Mouse (Mus musculus) liver, postnatal 0 days (tissue): ENCODE measurements around the gene Stmnd1. TPM values are rescaled to one million over a fixed set of nuclear protein-coding genes. Genes with fewer than 3 reads are reported as not detected.

Experiments used
- ATAC-seq: fragments of 200-750 bp; cut with Nextera tagmentation; 2 replicates; pipeline ENCODE4 v1.8.0; 2017; ENCODE audit warnings: mild to moderate bottlenecking, moderate library complexity
- DNase-seq: peaks from one replicate; pipeline ENCODE4 v3.0.0-alpha.2; 2016
- H3K27ac ChIP-seq: fragments of 300-500 bp; sonication (generic); 2 replicates; pipeline ENCODE4 v1.5.1; 2014; ENCODE audit warnings: antibody characterized with exemption, moderate library complexity, mild to moderate bottlenecking, low read depth
- H3K27me3 ChIP-seq: fragments of 300-500 bp; sonication (generic); 2 replicates; pipeline ENCODE4 v1.6.1; 2014; ENCODE audit warnings: low read length, control low read depth, mixed read lengths; ENCODE audit not compliant: insufficient read depth
- H3K36me3 ChIP-seq: fragments of 300-500 bp; sonication (generic); replicated peaks from 2 replicates; pipeline ENCODE4 v1.6.1; 2014; ENCODE audit warnings: mild to moderate bottlenecking, control low read depth, low read length, moderate library complexity, mixed read lengths; ENCODE audit not compliant: insufficient read depth
- H3K4me1 ChIP-seq: fragments of 300-500 bp; sonication (generic); 2 replicates; pipeline ENCODE4 v1.6.1; 2014; ENCODE audit warnings: antibody characterized with exemption, mild to moderate bottlenecking, control low read depth; ENCODE audit not compliant: insufficient read depth
- H3K4me2 ChIP-seq: fragments of 300-500 bp; sonication (generic); 2 replicates; pipeline ENCODE4 v1.6.1; 2014; ENCODE audit warnings: low read depth, mild to moderate bottlenecking, low read length, moderate library complexity, mixed read lengths
- H3K4me3 ChIP-seq: fragments of 300-500 bp; sonication (generic); 2 replicates; pipeline ENCODE4 v1.5.1; 2014; ENCODE audit warnings: low read depth, low read length
- H3K9ac ChIP-seq: fragments of 300-500 bp; sonication (generic); replicated peaks from 2 replicates; pipeline ENCODE4 v1.6.1; 2014; ENCODE audit warnings: mild to moderate bottlenecking, moderate library complexity
- H3K9me3 ChIP-seq: fragments of 300-500 bp; sonication (generic); 2 replicates; pipeline ENCODE4 v1.6.1; 2016; ENCODE audit warnings: mild to moderate bottlenecking, control low read depth, low read length, mixed read lengths
- CTCF ChIP-seq: sonication (generic); IDR thresholded peaks from 2 replicates; pipeline ENCODE4 v1.5.1; 2016; ENCODE audit warnings: antibody characterized with exemption, low read depth
- EP300 ChIP-seq: IDR thresholded peaks from 2 replicates; pipeline ENCODE4 v1.6.1; 2016; ENCODE audit warnings: antibody characterized with exemption, low read depth, mild to moderate bottlenecking
- WGBS: fragments of 180-500 bp; shearing (Covaris S2); extraction: QIAGEN DNeasy Blood & Tissue Kit; methylation state at CpG from one replicate; pipeline ENCODE4 v1.1.7; 2014; ENCODE audit not compliant: insufficient replicate concordance; 5-methylcytosine and 5-hydroxymethylcytosine counted together
- polyA plus RNA-seq: library from polyadenylated mRNA; unstranded; fragments of >200 nt; fragmentation: Nextera tagmentation; extraction: Ambion mirVana; gene quantifications from 2 replicates; pipeline ENCODE4 v1.2.1, GENCODE M21; 2015

Stmnd1 gene
- polyA plus RNA-seq, 1 experiment from 2014 or later, result not detected

DNA sequence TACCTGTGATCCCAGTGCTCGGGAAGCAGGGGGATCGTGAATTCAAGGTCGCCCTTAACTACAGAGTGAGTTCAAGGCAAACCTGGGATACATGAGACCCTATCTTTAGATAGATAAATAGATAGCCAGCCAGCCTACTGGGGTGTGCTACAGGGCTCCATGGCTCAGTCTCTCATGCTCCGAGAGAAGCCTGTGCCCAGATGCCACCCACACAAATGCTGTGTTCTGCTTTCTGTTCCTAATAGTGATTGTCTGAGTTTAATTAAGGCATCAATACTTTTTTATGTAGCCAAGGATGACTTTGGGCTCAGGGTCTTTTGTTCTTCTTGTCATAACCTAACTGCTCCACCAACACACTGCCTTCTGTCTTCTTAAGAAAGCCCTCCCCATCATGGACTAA is 2.2 kb downstream of the Stmnd1 start:
- Histone ChIP-seq H3K4me1 (0 out of 2 replicates have a peak, but pooled peaks cover 3% of the 10 kb centered on the region), H3K27me3 (no peaks in the 10 kb centered on the region), H3K4me2 (no peak overlapping the region), H3K9me3 (no peaks in the 10 kb centered on the region), H3K9ac (no peak overlapping the region), H3K27ac (no peak overlapping the region), H3K36me3 (no peaks in the 10 kb centered on the region), H3K4me3 (no peak overlapping the region)
- 90% methylated on average over 4 of the region's 4 CpGs for WGBS
- ATAC-seq (no peak), DNase-seq (no peak)
- TF ChIP-seq CTCF (no peak), EP300 (no peak)

DNA sequence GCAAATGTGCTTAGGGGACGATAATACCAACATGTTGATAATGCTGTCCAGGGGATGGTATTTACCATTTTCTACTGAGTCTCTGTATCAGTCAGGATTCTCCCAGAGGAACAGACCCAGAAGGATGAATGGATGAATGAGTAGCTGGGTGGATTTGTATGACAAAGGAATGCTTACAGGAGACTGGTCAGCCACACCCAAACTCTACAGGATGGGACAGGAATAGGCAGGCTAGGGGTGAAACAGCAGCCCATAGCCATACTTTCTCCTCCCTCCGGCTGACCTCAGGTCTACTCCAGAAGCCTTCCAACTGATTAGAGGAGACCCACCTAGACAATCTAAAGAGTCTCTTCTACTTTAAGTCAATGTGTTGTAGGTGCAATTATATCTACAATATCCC is 9.0 kb downstream of the Stmnd1 start:
- H3K27me3 ChIP-seq, result no peaks in the 10 kb centered on the region
- DNase-seq (no peak), ATAC-seq (no peak)
- no peaks in the 10 kb centered on the region for H3K36me3 ChIP-seq
- H3K4me2 ChIP-seq, result no peak overlapping the region
- H3K4me3 ChIP-seq, result no peak overlapping the region
- H3K9me3 ChIP-seq, result no peaks in the 10 kb centered on the region
- TF ChIP-seq EP300, result no peak
- TF ChIP-seq CTCF, result no peak
- no peak overlapping the region for H3K9ac ChIP-seq
- no peak overlapping the region for H3K27ac ChIP-seq
- WGBS, result 78% methylated on average over 2 of the region's 2 CpGs
- H3K4me1 ChIP-seq, result no peaks in the 10 kb centered on the region

DNA sequence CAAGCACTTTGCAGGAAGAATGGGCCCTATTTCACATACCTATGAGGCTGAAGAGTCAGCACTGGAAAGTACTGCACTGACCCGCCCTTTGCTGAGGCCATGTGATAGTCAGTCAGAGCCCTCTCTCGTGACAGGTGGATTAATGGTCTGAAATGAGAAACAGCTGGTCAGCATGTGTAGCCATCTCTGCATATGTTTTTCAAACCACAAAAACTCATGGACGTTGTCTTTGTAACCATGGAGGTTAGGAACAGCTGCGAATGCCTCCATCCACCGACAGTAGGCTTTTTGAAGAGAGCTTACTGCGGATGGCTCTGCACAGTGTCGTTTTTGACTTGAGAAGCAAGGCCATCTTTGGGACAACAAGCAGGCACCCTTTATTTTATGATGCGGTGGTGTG is 14.3 kb downstream of the Stmnd1 start:
- no peak overlapping the region for H3K4me2 ChIP-seq
- no peak overlapping the region for H3K9ac ChIP-seq
- 64% methylated on average over 8 of the region's 8 CpGs for WGBS
- no peaks in the 10 kb centered on the region for H3K36me3 ChIP-seq
- H3K9me3 ChIP-seq, result no peaks in the 10 kb centered on the region
- ATAC-seq (no peak), DNase-seq (no peak)
- TF ChIP-seq CTCF (no peak), EP300 (no peak)
- H3K27ac ChIP-seq, result no peak overlapping the region
- no peaks in the 10 kb centered on the region for H3K27me3 ChIP-seq
- H3K4me3 ChIP-seq, result no peak overlapping the region
- H3K4me1 ChIP-seq, result no peaks in the 10 kb centered on the region

DNA sequence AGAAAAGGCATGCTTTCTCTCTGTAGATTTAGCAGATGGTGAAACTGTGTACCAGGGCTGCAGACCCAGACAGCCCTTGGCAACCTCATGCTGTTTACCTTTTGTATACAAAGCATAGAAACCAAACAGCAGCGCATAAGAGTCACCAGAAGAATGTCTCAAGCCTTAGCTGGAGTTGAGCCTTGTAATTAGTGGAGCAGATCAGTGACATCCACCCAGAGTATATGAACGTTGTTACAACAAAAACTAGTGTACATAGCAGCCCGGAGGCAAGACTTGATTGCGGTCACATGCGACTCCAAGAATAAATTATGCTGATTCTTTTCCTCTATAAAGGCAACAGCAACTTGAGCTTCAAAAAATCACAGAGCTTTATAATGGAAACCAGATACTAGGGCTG is 14.9 kb downstream of the Stmnd1 start:
- Histone ChIP-seq H3K9ac (no peak overlapping the region), H3K9me3 (no peaks in the 10 kb centered on the region), H3K36me3 (no peaks in the 10 kb centered on the region), H3K27ac (no peak overlapping the region), H3K4me3 (no peak overlapping the region), H3K4me2 (no peak overlapping the region), H3K27me3 (no peaks in the 10 kb centered on the region), H3K4me1 (no peaks in the 10 kb centered on the region)
- ATAC-seq (no peak), DNase-seq (no peak)
- no peak for TF ChIP-seq EP300
- 80% methylated on average over 5 of the region's 5 CpGs for WGBS

DNA sequence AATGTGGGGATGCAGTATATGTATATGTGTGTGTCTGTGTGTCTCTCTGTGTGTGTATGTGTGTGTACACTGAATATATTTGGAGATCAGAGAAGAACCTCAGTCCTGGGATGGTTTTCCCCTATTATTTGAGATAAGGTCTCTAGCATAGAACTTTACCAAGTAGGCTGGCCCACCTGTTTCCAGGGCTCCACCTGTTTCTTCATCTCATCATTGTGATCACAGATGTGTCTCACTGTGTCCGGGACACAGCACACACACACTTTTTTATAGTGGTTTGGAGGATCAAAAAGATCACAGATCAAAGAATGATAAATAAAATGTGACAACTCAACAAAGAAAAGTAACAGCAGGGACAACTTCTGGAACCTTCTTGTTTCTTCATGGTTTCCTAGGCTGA is 17.0 kb downstream of the Stmnd1 start:
- DNase-seq, result no peak
- Histone ChIP-seq H3K4me1 (peaks cover 5% of the 10 kb centered on the region), H3K27me3 (no peaks in the 10 kb centered on the region), H3K27ac (no peak overlapping the region), H3K4me3 (no peak overlapping the region), H3K36me3 (no peaks in the 10 kb centered on the region), H3K9ac (no peak overlapping the region), H3K9me3 (no peaks in the 10 kb centered on the region), H3K4me2 (no peak overlapping the region)
- TF ChIP-seq CTCF, result no peak
- TF ChIP-seq EP300, result no peak
- ATAC-seq, result no peak
- 67% methylated on average over 1 of the region's 1 CpGs for WGBS

DNA sequence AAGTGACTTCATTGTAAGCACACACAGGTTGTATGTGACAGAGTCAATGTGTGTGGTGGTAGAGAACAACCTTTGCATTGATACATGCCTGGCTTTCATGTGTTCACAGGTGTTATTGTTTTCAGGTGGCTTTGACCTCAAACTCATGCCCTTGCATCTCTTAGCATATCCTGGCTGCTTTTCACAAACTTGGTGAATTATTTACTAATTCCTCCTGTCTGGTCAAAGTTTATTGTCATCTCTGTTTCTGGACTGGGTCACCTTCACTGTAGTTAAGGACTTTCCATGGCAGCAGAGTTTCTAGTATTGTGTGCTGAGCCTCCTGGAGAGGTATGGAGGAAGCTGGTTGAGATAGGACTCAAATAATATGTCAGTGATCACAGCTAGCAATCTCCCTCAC is 20.8 kb downstream of the Stmnd1 start:
- no peak for DNase-seq

DNA sequence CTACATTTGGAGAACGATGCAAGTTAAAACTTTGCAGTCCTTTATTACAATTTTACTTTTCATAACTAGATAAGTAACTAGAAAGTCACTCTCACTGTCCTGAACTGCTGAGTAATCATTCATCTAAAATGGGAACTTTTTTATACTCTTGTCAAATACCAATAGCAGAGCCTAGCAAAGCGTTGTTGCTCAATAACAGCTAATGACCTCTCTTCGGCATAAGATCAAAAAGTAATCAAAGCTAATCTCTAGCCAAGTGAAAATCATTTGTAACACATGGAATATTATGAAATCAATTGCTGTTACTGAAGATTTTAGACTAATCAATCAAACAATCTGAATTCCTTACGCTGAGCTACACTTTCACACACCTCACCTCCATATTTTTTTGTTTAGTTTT is 24.2 kb downstream of the Stmnd1 start:
- WGBS, result 81% methylated on average over 4 of the region's 4 CpGs
- no peak overlapping the region for H3K9ac ChIP-seq

More for the DNA sequence above, 20.8 kb downstream of the Stmnd1 start:
- no peak overlapping the region for H3K4me3 ChIP-seq
- H3K36me3 ChIP-seq, result no peaks in the 10 kb centered on the region
- H3K27me3 ChIP-seq, result no peaks in the 10 kb centered on the region
- peak overlapping the region; percentile 47; the same call in 1 of the 2 replicates for H3K4me2 ChIP-seq
- no peak overlapping the region for H3K9ac ChIP-seq
- peak; percentile 86 for ATAC-seq
- H3K4me1 ChIP-seq, result peaks cover 5% of the 10 kb centered on the region
- H3K9me3 ChIP-seq, result no peaks in the 10 kb centered on the region
- TF ChIP-seq EP300 (no peak), CTCF (no peak)
- peak overlapping the region; percentile 72; the same call in 1 of the 2 replicates for H3K27ac ChIP-seq

More for the DNA sequence above, 24.2 kb downstream of the Stmnd1 start:
- H3K36me3 ChIP-seq, result no peaks in the 10 kb centered on the region
- TF ChIP-seq EP300 (no peak), CTCF (no peak)
- H3K27ac ChIP-seq, result no peak overlapping the region
- H3K9me3 ChIP-seq, result no peaks in the 10 kb centered on the region
- ATAC-seq (no peak), DNase-seq (no peak)
- H3K27me3 ChIP-seq, result no peaks in the 10 kb centered on the region
- peaks cover 5% of the 10 kb centered on the region for H3K4me1 ChIP-seq
- no peak overlapping the region for H3K4me3 ChIP-seq
- H3K4me2 ChIP-seq, result no peak overlapping the region
